Mouse (Mus musculus): ENCODE data around the gene Dcaf10. TPM values are rescaled to one million over a fixed set of nuclear protein-coding genes. Genes with fewer than 3 reads are reported as not detected.

Gene Dcaf10
- polyA plus RNA-seq (2012; rRNA removed; ENCODE audit: low replicate concordance): 12.3 and 39.8 TPM in 2 replicates

DNA sequence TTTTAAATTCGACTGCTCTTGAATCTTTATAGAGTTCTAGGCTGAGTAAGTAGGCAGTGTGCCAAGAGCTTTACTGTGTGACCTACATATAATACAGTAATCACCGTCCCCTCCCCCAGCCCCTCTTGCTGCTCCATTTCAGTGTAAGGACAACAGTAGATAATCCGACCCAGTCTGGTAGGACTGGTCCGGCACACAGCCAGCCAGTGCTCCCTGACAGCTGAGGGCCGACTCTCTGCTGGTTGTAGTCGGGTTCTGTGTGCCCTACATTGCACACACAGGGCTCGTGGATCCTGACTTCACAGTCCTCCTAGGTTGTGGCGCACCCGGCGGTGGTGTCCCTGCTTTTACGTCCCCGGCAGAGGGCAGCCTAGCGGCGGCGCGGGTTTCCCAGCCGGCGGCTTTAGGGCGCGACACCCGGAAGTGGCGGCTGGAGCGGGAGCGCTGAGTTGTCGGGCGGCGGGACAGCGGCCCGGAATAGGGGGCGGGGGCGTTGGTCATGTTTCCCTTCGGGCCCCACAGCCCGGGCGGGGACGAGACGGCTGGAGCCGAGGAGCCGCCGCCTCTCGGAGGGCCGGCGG is at the start of gene Dcaf10:
Dcaf10 (plus strand) TSS at position 433 of the 581 bp plus-strand sequence.

GRCm38 (mm10) chr4:45296662-45297564 is 45.0 kb upstream of the Dcaf10 start, which contains the start of gene Trmt10b:
TSS of gene Trmt10b (plus strand) at chr4:45297127.

GRCm38 (mm10) chr4:45342286-45343155 is 620 bp downstream of the Dcaf10 start, which contains the start of gene Exosc3:
TSS of gene Exosc3 (minus strand) at chr4:45342732.

GRCm38 (mm10) chr4:45408427-45409132 is 66.7 kb downstream of the Dcaf10 start, which contains the start of gene Slc25a51:
TSS of gene Slc25a51 (minus strand) at chr4:45408766.

Other genes starting within 250 kb of the Dcaf10 start
- gene Tomm5, start 234.0 kb upstream of the Dcaf10 start, polyA plus RNA-seq (2012; rRNA removed; ENCODE audit: low replicate concordance): 39.7 and 71.3 TPM in 2 replicates
- gene Frmpd1, start 157.2 kb upstream of the Dcaf10 start, polyA plus RNA-seq (2012; rRNA removed; ENCODE audit: low replicate concordance): 0.59 and 0.67 TPM in 2 replicates
- gene Trmt10b, start 45.0 kb upstream of the Dcaf10 start, polyA plus RNA-seq (2012; rRNA removed; ENCODE audit: low replicate concordance): 0.92 and 3.1 TPM in 2 replicates
- 9.5 and 27.6 TPM in 2 replicates for gene Exosc3, start 631 bp downstream of the Dcaf10 start, polyA plus RNA-seq (2012; rRNA removed; ENCODE audit: low replicate concordance)
- gene Slc25a51, start 66.7 kb downstream of the Dcaf10 start, polyA plus RNA-seq (2012; rRNA removed; ENCODE audit: low replicate concordance): 93.3 and 100 TPM in 2 replicates
- gene Shb, start 190.4 kb downstream of the Dcaf10 start, polyA plus RNA-seq (2012; rRNA removed; ENCODE audit: low replicate concordance): 13.6 and 25.4 TPM in 2 replicates

Measured in mammary gland, adult 2 months (tissue).